Mouse (Mus musculus) heart, embryonic 13.5 days (tissue): ENCODE data around the gene Serpina3g. TPM values are rescaled to one million over a fixed set of nuclear protein-coding genes. Genes with fewer than 3 reads are reported as not detected.
"Not testable (repeated sequence)": the region's sequence is repeated elsewhere in the genome, so short reads cannot be mapped to it uniquely, and the experiment has no call there.

Experiments
- ATAC-seq: fragments of 200-750 bp; cut with Nextera tagmentation; 2 replicates; pipeline ENCODE4 v1.8.0; 2017; ENCODE audit warnings: moderate TSS enrichment; ENCODE audit not compliant: insufficient number of reproducible peaks, low FRiP score, low TSS enrichment; ENCODE audit errors: extremely low read depth
- H3K27ac ChIP-seq: fragments of 300-500 bp; sonication (generic); replicated peaks from 2 replicates; pipeline ENCODE4 v1.5.1; 2015; ENCODE audit warnings: moderate library complexity, mild to moderate bottlenecking, inconsistent platforms
- H3K27me3 ChIP-seq: fragments of 300-500 bp; sonication (generic); replicated peaks from 2 replicates; pipeline ENCODE4 v1.6.1; 2015; ENCODE audit warnings: mild to moderate bottlenecking, inconsistent platforms
- H3K36me3 ChIP-seq: fragments of 300-500 bp; sonication (generic); 2 replicates; pipeline ENCODE4 v1.6.1; 2015; ENCODE audit warnings: mild to moderate bottlenecking, inconsistent platforms
- H3K4me1 ChIP-seq: fragments of 300-500 bp; sonication (generic); 2 replicates; pipeline ENCODE4 v1.6.1; 2015; ENCODE audit warnings: inconsistent platforms
- H3K4me2 ChIP-seq: fragments of 300-500 bp; sonication (generic); 2 replicates; pipeline ENCODE4 v1.6.1; 2015; ENCODE audit warnings: inconsistent platforms, mild to moderate bottlenecking, moderate library complexity
- H3K4me3 ChIP-seq: fragments of 300-500 bp; sonication (generic); 2 replicates; pipeline ENCODE4 v1.5.1; 2015; ENCODE audit warnings: moderate library complexity, mild to moderate bottlenecking, inconsistent platforms
- H3K9ac ChIP-seq: fragments of 300-500 bp; sonication (generic); 2 replicates; pipeline ENCODE4 v1.6.1; 2015; ENCODE audit warnings: inconsistent platforms, mild to moderate bottlenecking, moderate library complexity
- H3K9me3 ChIP-seq: fragments of 300-500 bp; sonication (generic); 2 replicates; pipeline ENCODE4 v1.6.1; 2016; ENCODE audit warnings: inconsistent platforms
- WGBS: fragments of 180-500 bp; shearing (Covaris S2); methylation state at CpG from one replicate; pipeline ENCODE4 v1.1.7; 2015; ENCODE audit warnings: mixed read lengths; 5-methylcytosine and 5-hydroxymethylcytosine counted together
- polyA plus RNA-seq: library from polyadenylated mRNA; unstranded; fragments of >200 nt; fragmentation: Nextera tagmentation; extraction: Ambion mirVana; gene quantifications from 2 replicates; pipeline ENCODE4 v1.2.1, GENCODE M21; 2015

Gene Serpina3g
- polyA plus RNA-seq, 1 experiment from 2014 or later = 2.8 TPM

GRCm38 (mm10) chr12:104230762-104231161, 5.3 kb upstream of the Serpina3g start:
- no peak overlapping the region for H3K4me2 ChIP-seq
- no peaks in the 10 kb centered on the region for H3K4me1 ChIP-seq
- H3K4me3 ChIP-seq = no peak overlapping the region
- H3K36me3 ChIP-seq = no peaks in the 10 kb centered on the region
- 49% methylated on average over 2 of the region's 2 CpGs for WGBS
- no peaks in the 10 kb centered on the region for H3K27me3 ChIP-seq
- H3K9ac ChIP-seq = no peak overlapping the region
- H3K9me3 ChIP-seq = no peaks in the 10 kb centered on the region
- ATAC-seq = no peak
- no peak overlapping the region for H3K27ac ChIP-seq

GRCm38 (mm10) chr12:104238048-104238447, 2.0 kb downstream of the Serpina3g start:
- not testable (repeated sequence) for H3K36me3 ChIP-seq, ATAC-seq, H3K27me3 ChIP-seq, H3K27ac ChIP-seq, H3K9ac ChIP-seq, H3K4me1 ChIP-seq, H3K4me2 ChIP-seq, H3K4me3 ChIP-seq, H3K9me3 ChIP-seq
- WGBS = 81% methylated on average over 1 of the region's 1 CpGs

GRCm38 (mm10) chr12:104243307-104243706, 7.3 kb downstream of the Serpina3g start:
- Histone ChIP-seq H3K4me2 (no peak overlapping the region), H3K27me3 (no peaks in the 10 kb centered on the region), H3K9me3 (no peaks in the 10 kb centered on the region), H3K4me3 (no peak overlapping the region), H3K27ac (no peak overlapping the region), H3K9ac (no peak overlapping the region), H3K4me1 (no peaks in the 10 kb centered on the region), H3K36me3 (no peaks in the 10 kb centered on the region)
- ATAC-seq = no peak

- no peak for ATAC-seq
- no peaks in the 10 kb centered on the region for H3K36me3 ChIP-seq
- H3K27me3 ChIP-seq = no peaks in the 10 kb centered on the region
- H3K4me2 ChIP-seq = no peak overlapping the region
- no peak overlapping the region for H3K4me3 ChIP-seq
- no peaks in the 10 kb centered on the region for H3K4me1 ChIP-seq
- WGBS = 80% methylated on average over 1 of the region's 1 CpGs
- no peak overlapping the region for H3K27ac ChIP-seq
- no peak overlapping the region for H3K9ac ChIP-seq
- no peaks in the 10 kb centered on the region for H3K9me3 ChIP-seq
These were observed 9.0 kb downstream of the Serpina3g start for GRCm38 (mm10) chr12:104245092-104245491.

- no peak for ATAC-seq
These were observed 9.6 kb downstream of the Serpina3g start for GRCm38 (mm10) chr12:104245595-104245994.

GRCm38 (mm10) chr12:104247553-104248002, 11.5 kb downstream of the Serpina3g start:
- no peak overlapping the region for H3K4me2 ChIP-seq
- H3K9ac ChIP-seq = no peak overlapping the region
- no peak overlapping the region for H3K27ac ChIP-seq
- no peak overlapping the region for H3K4me3 ChIP-seq
- H3K4me1 ChIP-seq = no peaks in the 10 kb centered on the region
- H3K36me3 ChIP-seq = no peaks in the 10 kb centered on the region
- ATAC-seq = no peak
- no peaks in the 10 kb centered on the region for H3K9me3 ChIP-seq
- no peaks in the 10 kb centered on the region for H3K27me3 ChIP-seq

More at GRCm38 (mm10) chr12:104245595-104245994, 9.6 kb downstream of the Serpina3g start:
- Histone ChIP-seq H3K4me2 (no peak overlapping the region), H3K36me3 (no peaks in the 10 kb centered on the region), H3K9me3 (no peaks in the 10 kb centered on the region), H3K4me3 (no peak overlapping the region), H3K27ac (no peak overlapping the region), H3K27me3 (no peaks in the 10 kb centered on the region), H3K4me1 (no peaks in the 10 kb centered on the region), H3K9ac (no peak overlapping the region)
- 69% methylated on average over 3 of the region's 3 CpGs for WGBS

GRCm38 (mm10) chr12:104248231-104248630, 12.2 kb downstream of the Serpina3g start:
- no peak overlapping the region for H3K27ac ChIP-seq
- 56% methylated on average over 3 of the region's 3 CpGs for WGBS
- H3K4me2 ChIP-seq = no peak overlapping the region
- no peak overlapping the region for H3K4me3 ChIP-seq
- no peaks in the 10 kb centered on the region for H3K36me3 ChIP-seq
- H3K4me1 ChIP-seq = no peaks in the 10 kb centered on the region
- ATAC-seq = no peak
- no peak overlapping the region for H3K9ac ChIP-seq
- no peaks in the 10 kb centered on the region for H3K9me3 ChIP-seq
- H3K27me3 ChIP-seq = no peaks in the 10 kb centered on the region

GRCm38 (mm10) chr12:104261041-104261440, 25.0 kb downstream of the Serpina3g start:
- WGBS = 48% methylated on average over 3 of the region's 3 CpGs
- Histone ChIP-seq H3K9ac (no peak overlapping the region), H3K36me3 (no peaks in the 10 kb centered on the region), H3K9me3 (no peaks in the 10 kb centered on the region), H3K4me2 (no peak overlapping the region), H3K27ac (no peak overlapping the region), H3K4me1 (peaks cover 7% of the 10 kb centered on the region), H3K27me3 (no peaks in the 10 kb centered on the region), H3K4me3 (no peak overlapping the region)
- ATAC-seq = no peak

- no peak within 1 kb of the TSS for H3K27ac ChIP-seq
- peaks cover 7% of the 10 kb centered on the region for H3K4me1 ChIP-seq
- no peak within 1 kb of the TSS for H3K4me2 ChIP-seq
- H3K9me3 ChIP-seq = no peaks in the 10 kb centered on the region
- no peak within 1 kb of the TSS for H3K4me3 ChIP-seq
- no peaks in the 10 kb centered on the region for H3K36me3 ChIP-seq
- H3K9ac ChIP-seq = no peak within 1 kb of the TSS
- H3K27me3 ChIP-seq = no peaks in the 10 kb centered on the region
- ATAC-seq = no peak
These were observed 26.8 kb downstream of the Serpina3g start, which contains the start of gene Serpina3i for GRCm38 (mm10) chr12:104262863-104263262. Gene Serpina3i, plus strand, starts transcription at chr12:104263122.

GRCm38 (mm10) chr12:104266374-104266773, 30.3 kb downstream of the Serpina3g start:
- Histone ChIP-seq H3K27ac (no peak overlapping the region), H3K4me3 (no peak overlapping the region), H3K27me3 (no peaks in the 10 kb centered on the region), H3K4me2 (no peak overlapping the region), H3K9ac (no peak overlapping the region), H3K36me3 (no peaks in the 10 kb centered on the region), H3K4me1 (peaks cover 7% of the 10 kb centered on the region), H3K9me3 (no peaks in the 10 kb centered on the region)
- no peak for ATAC-seq
- 75% methylated on average over 3 of the region's 3 CpGs for WGBS

- Histone ChIP-seq H3K27me3 (no peaks in the 10 kb centered on the region), H3K36me3 (no peaks in the 10 kb centered on the region), H3K4me1 (no peaks in the 10 kb centered on the region), H3K4me3 (no peak overlapping the region), H3K9ac (no peak overlapping the region), H3K27ac (no peak overlapping the region), H3K4me2 (no peak overlapping the region), H3K9me3 (no peaks in the 10 kb centered on the region)
- WGBS = 84% methylated on average over 18 of the region's 18 CpGs
- no peak for ATAC-seq
These were observed 42.4 kb downstream of the Serpina3g start for GRCm38 (mm10) chr12:104278216-104279055.

GRCm38 (mm10) chr12:104279056-104279435, 43.0 kb downstream of the Serpina3g start:
- H3K4me1 ChIP-seq = no peaks in the 10 kb centered on the region
- no peak overlapping the region for H3K4me3 ChIP-seq
- WGBS = 21% methylated on average over 3 of the region's 3 CpGs
- no peaks in the 10 kb centered on the region for H3K36me3 ChIP-seq
- no peak overlapping the region for H3K9ac ChIP-seq
- H3K4me2 ChIP-seq = no peak overlapping the region
- no peaks in the 10 kb centered on the region for H3K9me3 ChIP-seq
- H3K27me3 ChIP-seq = no peaks in the 10 kb centered on the region
- no peak overlapping the region for H3K27ac ChIP-seq
- no peak for ATAC-seq
